Mouse (Mus musculus): ENCODE measurements around the gene Tsc22d4. TPM values are rescaled to one million over a fixed set of nuclear protein-coding genes. Genes with fewer than 3 reads are reported as not detected.
A peak's percentile ranks its signal among the peaks of the same experiment; 100 is the strongest.

Gene Tsc22d4
- polyA plus RNA-seq, 2 experiments = 23.0 to 49.7 TPM

- Histone ChIP-seq H3K4me2 (ENCODE audit: low read depth) (peak within 1 kb of the TSS; percentile 97), H3K9ac (replicated peaks) (peak within 1 kb of the TSS; percentile 97), H3K36me3 (replicated peaks; ENCODE audit: control insufficient read depth, insufficient read depth, low read depth) (peaks cover 34% of the 10 kb centered on the region), H3K9me3 (ENCODE audit: control insufficient read depth, low read length) (no peaks in the 10 kb centered on the region), H3K4me3 (ENCODE audit: insufficient read depth in 1 of 2, low read depth in 2 of 2, low read length in 2 of 2) (peak within 1 kb of the TSS; percentile 88 to 100), H3K4me1 (replicated peaks; ENCODE audit: control insufficient read depth in 2 of 2, insufficient read depth in 2 of 2, low read length in 1 of 2) (peaks cover 19 to 25% of the 10 kb centered on the region in 2 experiments), H3K27ac (peak within 1 kb of the TSS; percentile 82), H3K27me3 (ENCODE audit: control insufficient read depth, insufficient read depth, low read length) (no peaks in the 10 kb centered on the region)
- under 1% methylated on average over 31 of the region's 31 CpGs for WGBS (ENCODE audit: insufficient replicate concordance)
- DNase-seq (ENCODE audit: low read depth in 3 of 3, low spot score in 3 of 3) (peak; percentile 91 to 93 (median 92)), ATAC-seq (ENCODE audit: insufficient read depth) (peak; percentile 92)
- no peak for TF ChIP-seq CTCF (IDR thresholded peaks at IDR 0.05; ENCODE audit: low read depth)
- TF ChIP-seq EP300 (IDR thresholded peaks at IDR 0.05; ENCODE audit: low read depth) = no peak
Observed at GRCm38 (mm10) chr5:137778635-137779034, 33.1 kb downstream of the Tsc22d4 start, which contains the start of gene Ppp1r35. Ppp1r35 (plus strand) TSS chr5:137778849.

DNA sequence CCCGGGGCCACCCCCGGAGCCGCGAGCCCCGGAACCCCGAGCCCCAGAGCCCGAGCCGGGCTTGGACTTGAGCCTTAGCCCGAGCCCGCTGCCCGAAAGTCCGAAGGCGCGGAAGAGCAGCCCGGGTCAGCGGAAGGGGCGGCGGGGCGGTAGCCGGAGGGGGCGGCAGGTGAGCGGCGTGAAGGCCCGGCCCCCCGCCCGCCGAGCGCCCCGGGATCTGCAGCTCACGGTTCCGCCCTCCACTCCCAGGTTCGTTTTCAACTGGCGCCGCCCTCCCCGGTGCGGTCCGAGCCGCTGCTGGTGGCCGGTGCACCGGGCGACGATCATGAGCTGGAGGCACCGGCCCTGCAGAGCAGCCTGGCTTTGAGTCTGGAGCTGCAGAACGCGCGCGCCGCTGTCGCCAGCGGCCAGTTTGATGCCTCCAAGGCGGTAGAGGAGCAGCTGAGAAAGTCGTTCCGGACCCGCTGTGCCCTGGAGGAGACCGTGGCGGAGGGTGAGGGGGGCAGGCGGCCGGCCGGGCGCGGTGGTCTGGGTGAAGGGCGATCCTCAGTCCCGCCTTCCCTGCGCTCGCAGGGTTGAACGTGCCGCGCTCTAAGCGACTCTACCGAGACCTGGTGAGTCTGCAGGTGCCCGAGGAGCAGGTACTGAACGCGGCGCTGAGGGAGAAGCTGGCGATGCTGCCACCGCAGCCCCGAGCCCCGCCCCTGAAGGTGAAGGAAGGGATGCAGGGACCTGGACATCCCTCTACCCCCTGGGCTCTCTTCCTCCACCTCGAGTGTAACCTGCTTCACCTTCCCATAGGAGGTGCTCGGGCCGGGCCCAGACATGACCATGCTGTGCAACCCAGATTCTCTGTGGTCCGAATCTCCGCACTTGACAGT lies 33.8 kb downstream of the Tsc22d4 start:
- under 1% methylated on average over 73 of the region's 83 CpGs for WGBS (ENCODE audit: insufficient replicate concordance)
- no peak for DNase-seq (ENCODE audit: low read depth in 3 of 3, low spot score in 3 of 3)

GRCm38 (mm10) chr5:137781661-137782060 lies 36.1 kb downstream of the Tsc22d4 start:
- no peak for DNase-seq (ENCODE audit: low read depth in 3 of 3, low spot score in 3 of 3)
- Histone ChIP-seq H3K9ac (replicated peaks) (no peak overlapping the region), H3K27ac (no peak overlapping the region), H3K4me3 (ENCODE audit: insufficient read depth in 1 of 2, low read depth in 2 of 2, low read length in 2 of 2) (no peak overlapping the region), H3K4me2 (ENCODE audit: low read depth) (no peak overlapping the region), H3K27me3 (ENCODE audit: control insufficient read depth, insufficient read depth, low read length) (no peaks in the 10 kb centered on the region), H3K36me3 (replicated peaks; ENCODE audit: control insufficient read depth, insufficient read depth, low read depth) (peaks cover 40% of the 10 kb centered on the region), H3K9me3 (ENCODE audit: control insufficient read depth, low read length) (no peaks in the 10 kb centered on the region), H3K4me1 (replicated peaks; ENCODE audit: control insufficient read depth in 2 of 2, insufficient read depth in 2 of 2, low read length in 1 of 2) (peaks cover 16 to 31% of the 10 kb centered on the region in 2 experiments)
- 85% methylated on average over 7 of the region's 7 CpGs for WGBS (ENCODE audit: insufficient replicate concordance)
- ATAC-seq (ENCODE audit: insufficient read depth) = no peak
- no peak for TF ChIP-seq EP300 (IDR thresholded peaks at IDR 0.05; ENCODE audit: low read depth)
- no peak for TF ChIP-seq CTCF (IDR thresholded peaks at IDR 0.05; ENCODE audit: low read depth)

More for the DNA sequence above, 33.8 kb downstream of the Tsc22d4 start:
- H3K4me2 ChIP-seq (ENCODE audit: low read depth) = peak overlapping the region; percentile 97
- peak overlapping the region; percentile 82 for H3K27ac ChIP-seq
- TF ChIP-seq CTCF (IDR thresholded peaks at IDR 0.05; ENCODE audit: low read depth) = 0 out of 2 replicates have a peak, but pooled peaks have one; percentile 5
- TF ChIP-seq EP300 (IDR thresholded peaks at IDR 0.05; ENCODE audit: low read depth) = no peak
- H3K36me3 ChIP-seq (replicated peaks; ENCODE audit: control insufficient read depth, insufficient read depth, low read depth) = peaks cover 35% of the 10 kb centered on the region
- ATAC-seq (ENCODE audit: insufficient read depth) = peak; percentile 71
- peak overlapping the region; percentile 97 for H3K9ac ChIP-seq (replicated peaks)
- H3K4me1 ChIP-seq (replicated peaks; ENCODE audit: control insufficient read depth in 2 of 2, insufficient read depth in 2 of 2, low read length in 1 of 2) = peaks cover 19 to 32% of the 10 kb centered on the region in 2 experiments
- H3K27me3 ChIP-seq (ENCODE audit: control insufficient read depth, insufficient read depth, low read length) = no peaks in the 10 kb centered on the region
- H3K4me3 ChIP-seq (ENCODE audit: insufficient read depth in 1 of 2, low read depth in 2 of 2, low read length in 2 of 2) = peak overlapping the region; percentile 88 to 100
- H3K9me3 ChIP-seq (ENCODE audit: control insufficient read depth, low read length) = no peaks in the 10 kb centered on the region

DNA sequence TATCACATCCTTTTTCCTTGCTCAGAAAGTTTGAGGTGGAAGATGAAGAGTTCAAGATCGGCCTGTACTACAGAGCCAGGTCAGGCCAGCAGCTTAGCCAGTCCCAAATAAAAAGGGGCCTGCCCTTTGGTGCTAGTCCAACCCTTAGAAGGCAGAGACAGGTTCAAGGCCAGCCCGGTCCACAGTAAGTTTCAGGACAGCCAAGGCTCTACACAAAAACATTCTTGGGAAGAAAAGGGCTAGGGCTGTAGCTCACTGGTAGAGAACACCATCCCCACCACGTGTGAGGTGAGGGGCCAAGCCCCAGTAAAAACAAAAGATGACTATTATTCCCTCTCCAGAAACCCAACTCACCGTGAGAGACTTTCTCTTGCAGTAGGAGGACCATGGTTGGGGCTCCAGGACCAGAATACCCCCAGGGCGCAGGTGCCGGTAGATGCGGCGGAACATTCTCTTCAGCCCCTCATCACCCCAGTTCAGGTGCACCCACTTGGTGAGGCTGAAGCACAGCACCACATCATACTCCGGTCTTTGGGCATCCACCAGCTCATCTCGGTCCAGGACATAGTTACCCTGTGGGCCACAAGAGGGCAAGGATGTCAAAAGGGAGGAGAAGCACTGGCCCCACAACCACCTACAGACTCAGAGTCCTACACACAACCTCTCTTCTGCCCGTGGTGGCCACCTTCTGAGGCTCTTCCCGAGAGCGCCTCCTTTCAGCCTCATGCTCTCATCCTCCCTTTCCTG lies 37.4 kb downstream of the Tsc22d4 start:
- Histone ChIP-seq H3K9me3 (ENCODE audit: control insufficient read depth, low read length) (peaks cover under 1% of the 10 kb centered on the region; the same call in 1 of the 2 replicates), H3K4me3 (ENCODE audit: insufficient read depth in 1 of 2, low read depth in 2 of 2, low read length in 2 of 2) (no peak overlapping the region; a peak in 1 of 4 replicates), H3K9ac (replicated peaks) (no peak overlapping the region), H3K4me2 (ENCODE audit: low read depth) (peak overlapping the region; percentile 84), H3K27me3 (ENCODE audit: control insufficient read depth, insufficient read depth, low read length) (no peaks in the 10 kb centered on the region), H3K27ac (no peak overlapping the region), H3K4me1 (replicated peaks; ENCODE audit: control insufficient read depth in 2 of 2, insufficient read depth in 2 of 2, low read length in 1 of 2) (peaks cover 18 to 30% of the 10 kb centered on the region in 2 experiments), H3K36me3 (replicated peaks; ENCODE audit: control insufficient read depth, insufficient read depth, low read depth) (peaks cover 40% of the 10 kb centered on the region)
- TF ChIP-seq CTCF (IDR thresholded peaks at IDR 0.05; ENCODE audit: low read depth) (peak; percentile 20; the same call in 1 of the 2 replicates), EP300 (IDR thresholded peaks at IDR 0.05; ENCODE audit: low read depth) (no peak)
- no peak for ATAC-seq (ENCODE audit: insufficient read depth)
- no peak for DNase-seq (ENCODE audit: low read depth in 3 of 3, low spot score in 3 of 3)
- 77% methylated on average over 13 of the region's 13 CpGs for WGBS (ENCODE audit: insufficient replicate concordance)
